Mouse (Mus musculus) gastrocnemius, postnatal 4 days (tissue): ENCODE data around the gene Gnaq. TPM values are rescaled to one million over a fixed set of nuclear protein-coding genes. Genes with fewer than 3 reads are reported as not detected.

ENCODE experiments used
- DNase-seq, 2 experiments: peaks; one replicate each; pipeline ENCODE4 v3.0.0; 2021 to 2022; ENCODE audit warnings: low spot score in 2 of 2, mixed read lengths in 2 of 2
- total RNA-seq, 2 experiments: library from RNA; stranded (reverse); gene quantifications; 2 replicates each; pipeline ENCODE4 v1.2.3; 2021

Gnaq gene
- total RNA-seq, 2 experiments from 2014 or later: 37.2 to 40.2 TPM

- DNase-seq: no peak
Measured at GRCm38 (mm10) chr19:16189066-16189765, 56.6 kb downstream of the Gnaq start.

DNA sequence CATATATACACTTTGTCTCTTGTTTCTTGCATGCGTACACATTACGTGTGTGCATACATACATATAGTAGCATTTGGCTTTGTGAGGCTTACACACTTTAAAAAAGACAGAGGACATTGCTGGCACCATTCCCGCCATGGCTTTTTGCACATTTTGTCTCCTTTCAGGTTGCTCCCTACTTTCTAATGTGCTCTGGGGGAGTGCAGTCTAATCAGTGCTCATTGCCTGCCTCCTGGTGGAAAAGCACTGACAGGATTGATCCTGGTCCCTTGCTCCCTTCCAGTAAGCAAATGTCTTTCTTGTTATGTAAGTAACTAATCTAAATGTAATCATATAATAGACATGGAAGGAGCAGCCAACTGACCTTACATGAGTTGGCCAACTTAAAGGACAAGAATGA, 65.5 kb downstream of the Gnaq start:
- DNase-seq: no peak

- DNase-seq: no peak
Measured at GRCm38 (mm10) chr19:16201356-16201755, 68.7 kb downstream of the Gnaq start.

GRCm38 (mm10) chr19:16204776-16205680, 72.4 kb downstream of the Gnaq start:
- DNase-seq: no peak

- DNase-seq: no peak
Measured at GRCm38 (mm10) chr19:16209616-16210015, 77.0 kb downstream of the Gnaq start.

GRCm38 (mm10) chr19:16214946-16215345, 82.3 kb downstream of the Gnaq start:
- peak in 1 of 2 experiments; percentile 53 for DNase-seq

- DNase-seq: no peak
Measured at GRCm38 (mm10) chr19:16215430-16216016, 82.9 kb downstream of the Gnaq start.

GRCm38 (mm10) chr19:16219978-16220377, 87.3 kb downstream of the Gnaq start:
- no peak for DNase-seq

GRCm38 (mm10) chr19:16222526-16222925, 89.9 kb downstream of the Gnaq start:
- DNase-seq: no peak

DNA sequence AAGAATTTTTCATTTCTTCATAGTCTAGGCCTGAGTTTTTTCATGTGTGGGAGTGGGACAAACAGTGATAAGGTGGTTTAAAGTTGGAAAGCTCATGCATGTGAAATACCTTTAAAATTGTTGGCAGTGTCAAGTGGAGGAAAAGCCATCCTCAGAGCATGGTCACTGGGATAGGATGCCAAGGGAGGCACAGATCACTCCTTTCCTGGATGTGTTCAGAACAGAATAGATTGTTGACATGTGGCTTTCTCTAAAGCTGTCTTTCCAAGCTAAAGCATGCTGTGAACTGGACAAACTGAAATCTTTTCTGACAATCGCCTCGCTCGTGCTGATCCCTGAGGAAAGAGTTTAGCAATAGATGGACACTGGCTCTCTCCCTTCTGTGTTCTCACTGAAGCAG, 90.5 kb downstream of the Gnaq start:
- DNase-seq: no peak

DNA sequence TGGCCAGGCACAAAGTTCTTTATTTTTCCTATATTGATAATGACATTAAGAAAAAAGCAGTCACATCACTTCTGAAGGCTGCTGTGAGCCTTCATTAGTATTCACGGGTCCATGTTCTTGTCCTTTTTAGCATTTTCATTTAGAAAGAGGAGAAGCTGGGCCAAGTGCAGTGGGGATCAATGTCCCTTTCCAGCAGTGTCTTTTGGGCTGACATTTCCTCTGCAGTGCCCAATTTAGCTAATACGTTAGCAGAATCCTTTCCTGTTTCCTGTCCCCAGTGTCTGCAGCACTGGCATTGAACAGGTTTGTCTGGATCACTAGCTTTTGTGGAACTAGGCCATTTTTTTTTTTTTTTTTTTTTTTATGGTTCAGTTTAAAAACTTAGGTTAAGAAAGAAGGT, 92.2 kb downstream of the Gnaq start:
- DNase-seq: no peak

DNA sequence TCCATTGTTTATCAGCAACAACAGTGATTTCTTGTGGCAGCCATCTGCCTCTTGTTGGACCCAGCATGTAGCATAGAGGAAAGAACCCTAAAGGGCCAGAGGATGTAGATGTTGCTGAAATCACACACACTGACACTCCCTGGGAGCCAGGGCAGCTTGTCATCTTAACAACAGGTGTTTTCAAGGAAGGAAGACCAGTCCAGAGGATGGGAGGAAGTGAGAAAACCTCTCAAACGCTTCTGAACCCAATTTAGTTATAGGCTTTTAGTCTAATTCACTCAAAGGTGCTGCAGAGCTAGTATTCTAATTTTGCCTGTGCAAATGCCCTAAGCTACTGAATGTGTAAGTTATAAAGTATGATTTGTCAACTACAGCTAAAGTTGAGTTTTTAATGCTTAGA, 99.0 kb downstream of the Gnaq start:
- no peak for DNase-seq

- DNase-seq: no peak
Measured at GRCm38 (mm10) chr19:16235594-16235993, 103.0 kb downstream of the Gnaq start.

DNA sequence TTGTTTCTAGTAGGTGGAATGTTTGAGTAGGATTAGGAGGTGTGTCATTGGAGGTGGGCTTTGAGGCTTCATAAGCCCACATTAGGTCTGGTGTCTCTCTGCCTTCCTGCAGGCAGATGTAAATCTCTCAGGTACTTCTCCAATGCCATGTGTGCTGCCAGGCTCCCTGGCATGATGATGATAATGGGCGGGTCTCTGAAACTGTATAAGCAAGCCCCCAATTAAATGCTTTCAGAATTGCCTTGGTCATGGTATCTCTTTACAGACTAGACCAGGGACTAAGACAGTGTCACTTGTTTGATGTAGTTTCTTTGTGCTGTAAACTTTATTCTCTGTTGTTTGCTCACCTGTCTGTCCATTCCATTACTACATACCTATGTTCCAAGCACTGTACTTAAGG, 104.4 kb downstream of the Gnaq start:
- no peak for DNase-seq

- DNase-seq: no peak
Measured at GRCm38 (mm10) chr19:16238072-16238471, 105.4 kb downstream of the Gnaq start.

DNA sequence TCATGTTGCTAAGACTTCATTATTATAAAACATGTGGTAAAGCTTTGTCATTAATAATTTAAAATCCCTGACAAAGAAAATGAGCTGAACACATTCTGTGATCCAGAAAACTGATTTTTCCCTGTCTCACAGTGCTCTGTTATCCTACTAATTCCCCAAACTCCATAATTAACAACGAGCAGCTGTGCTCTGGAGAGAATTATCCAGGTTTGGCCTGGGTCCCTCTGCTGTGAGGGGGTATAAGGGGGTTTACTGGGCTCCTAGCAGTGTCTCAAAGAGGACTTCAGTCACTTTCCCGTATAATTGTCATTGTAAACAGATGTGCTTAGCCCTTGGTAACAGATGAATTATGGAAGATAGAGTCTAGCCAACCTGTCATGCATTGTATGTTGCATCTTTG, 105.9 kb downstream of the Gnaq start:
- no peak for DNase-seq

DNA sequence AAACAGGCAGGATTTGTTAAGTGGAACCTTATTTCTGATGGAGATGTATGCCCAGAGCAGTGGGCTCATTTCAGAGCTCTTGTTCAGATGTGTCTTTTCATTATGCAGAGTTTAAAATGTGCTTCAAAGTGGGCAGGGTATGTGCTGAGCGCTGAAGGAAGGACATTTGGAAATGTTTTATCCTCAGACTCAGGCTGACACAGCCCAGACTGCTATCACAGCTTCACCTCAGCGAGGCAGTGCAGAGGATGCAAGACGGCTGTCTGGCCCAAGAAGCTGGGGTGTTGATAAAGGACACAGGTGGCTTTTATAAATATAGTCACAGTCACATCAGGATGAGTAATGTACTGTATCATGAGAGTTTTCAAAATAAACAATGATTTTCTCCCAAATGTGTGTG, 110.1 kb downstream of the Gnaq start:
- no peak for DNase-seq

DNA sequence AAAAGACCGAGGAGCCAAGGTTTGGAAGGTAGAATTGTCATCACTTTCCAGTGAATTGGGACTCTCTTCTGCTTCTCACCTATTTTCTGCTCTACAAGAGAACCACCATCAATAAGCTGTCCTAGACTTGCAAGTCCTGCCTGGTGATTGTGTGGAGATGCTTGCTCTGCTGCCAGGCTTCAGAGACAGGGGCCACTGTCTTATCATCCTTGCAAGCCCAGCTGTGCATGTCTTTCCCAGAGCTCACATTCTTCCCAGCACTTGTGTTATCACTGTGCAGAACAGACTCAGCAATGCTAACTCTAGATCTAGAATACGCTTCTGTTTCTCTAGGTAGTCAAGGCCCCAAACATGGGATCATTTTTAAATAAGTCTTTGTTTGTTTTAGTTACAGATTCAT, 116.4 kb downstream of the Gnaq start:
- DNase-seq: no peak

GRCm38 (mm10) chr19:16250921-16251320, 118.3 kb downstream of the Gnaq start:
- DNase-seq: no peak

GRCm38 (mm10) chr19:16251819-16252218, 119.2 kb downstream of the Gnaq start:
- no peak for DNase-seq

- DNase-seq: no peak
Measured at GRCm38 (mm10) chr19:16252696-16253095, 120.1 kb downstream of the Gnaq start.

GRCm38 (mm10) chr19:16254881-16255280, 122.2 kb downstream of the Gnaq start:
- DNase-seq: no peak
